Mouse (Mus musculus): ENCODE data around the gene Aloxe3.

GRCm38 (mm10) chr11:69085608-69086007 lies 40.1 kb upstream of the Aloxe3 start:
- TF ChIP-seq CTCF (IDR thresholded peaks at IDR 0.05; ENCODE audit: control insufficient read depth, insufficient read depth, insufficient read length) (no peak), MAX (IDR thresholded peaks at IDR 0.05) (no peak), CEBPB (IDR thresholded peaks at IDR 0.05; ENCODE audit: low read depth) (no peak), USF1 (IDR thresholded peaks at IDR 0.05; ENCODE audit: low read depth) (no peak), MYOG (IDR thresholded peaks at IDR 0.05; ENCODE audit: control insufficient read depth, extremely low read depth, insufficient read length) (no peak)

All from C2C12 (cell line).